Mouse (Mus musculus) liver, embryonic 15.5 days (tissue): ENCODE measurements around the gene Cklf. TPM values are rescaled to one million over a fixed set of nuclear protein-coding genes. Genes with fewer than 3 reads are reported as not detected.
"Not testable (repeated sequence)": the region's sequence is repeated elsewhere in the genome, so short reads cannot be mapped to it uniquely, and the experiment has no call there.

Experiments
- ATAC-seq: fragments of 200-750 bp; cut with Nextera tagmentation; 2 replicates; pipeline ENCODE4 v1.8.0; 2017; ENCODE audit warnings: moderate number of reproducible peaks, mild to moderate bottlenecking, moderate library complexity; ENCODE audit not compliant: insufficient read depth
- H3K27ac ChIP-seq: fragments of 300-500 bp; sonication (generic); replicated peaks from 2 replicates; pipeline ENCODE4 v1.5.1; 2015; ENCODE audit warnings: mild to moderate bottlenecking, inconsistent platforms
- H3K27me3 ChIP-seq: fragments of 300-500 bp; sonication (generic); 2 replicates; pipeline ENCODE4 v1.6.1; 2015; ENCODE audit warnings: mild to moderate bottlenecking, inconsistent platforms
- H3K36me3 ChIP-seq: fragments of 300-500 bp; sonication (generic); replicated peaks from 2 replicates; pipeline ENCODE4 v1.6.1; 2015; ENCODE audit warnings: moderate library complexity, mild to moderate bottlenecking, inconsistent platforms
- H3K4me1 ChIP-seq: fragments of 300-500 bp; sonication (generic); replicated peaks from 2 replicates; pipeline ENCODE4 v1.6.1; 2015; ENCODE audit warnings: inconsistent platforms
- H3K4me2 ChIP-seq: fragments of 300-500 bp; sonication (generic); 2 replicates; pipeline ENCODE4 v1.6.1; 2015; ENCODE audit warnings: moderate library complexity, mild to moderate bottlenecking, inconsistent platforms
- H3K4me3 ChIP-seq: fragments of 300-500 bp; sonication (generic); replicated peaks from 2 replicates; pipeline ENCODE4 v1.5.1; 2015; ENCODE audit warnings: mild to moderate bottlenecking, inconsistent platforms
- H3K9ac ChIP-seq: fragments of 300-500 bp; sonication (generic); 2 replicates; pipeline ENCODE4 v1.6.1; 2015; ENCODE audit warnings: moderate library complexity, mild to moderate bottlenecking, inconsistent platforms
- H3K9me3 ChIP-seq: fragments of 300-500 bp; sonication (generic); replicated peaks from 2 replicates; pipeline ENCODE4 v1.6.1; 2016; ENCODE audit warnings: inconsistent platforms
- WGBS: fragments of 180-500 bp; shearing (Covaris S2); methylation state at CpG from one replicate; pipeline ENCODE4 v1.1.7; 2015; ENCODE audit warnings: mixed read lengths; ENCODE audit not compliant: insufficient replicate concordance; 5-methylcytosine and 5-hydroxymethylcytosine counted together
- polyA plus RNA-seq: library from polyadenylated mRNA; unstranded; fragments of >200 nt; fragmentation: Nextera tagmentation; extraction: Ambion mirVana; gene quantifications from 2 replicates; pipeline ENCODE4 v1.2.1, GENCODE M21; 2015

Gene Cklf
- polyA plus RNA-seq, 1 experiment from 2014 or later: 17.7 TPM

DNA sequence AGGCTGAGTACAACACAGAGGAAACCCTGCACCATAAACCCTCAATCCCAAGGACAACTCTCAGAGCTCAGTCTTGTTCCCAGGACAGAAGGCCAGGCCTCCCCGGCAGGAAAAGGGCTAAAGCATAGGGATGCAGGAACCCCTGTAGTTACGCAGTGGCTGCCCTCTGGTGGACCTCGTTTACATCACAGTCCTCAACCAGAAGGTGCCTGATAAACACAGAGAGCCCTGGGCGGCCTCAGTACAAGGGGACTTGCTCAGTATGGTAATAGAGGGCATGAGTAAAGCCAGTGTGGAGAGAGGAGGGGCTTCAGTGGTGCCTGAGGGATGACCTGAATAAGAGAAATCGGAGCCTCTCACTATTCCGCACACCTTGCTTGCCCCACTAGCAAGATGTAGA, 16.1 kb upstream of the Cklf start:
- Histone ChIP-seq H3K4me3 (no peak overlapping the region), H3K9me3 (no peaks in the 10 kb centered on the region), H3K4me1 (peaks cover 18% of the 10 kb centered on the region), H3K9ac (no peak overlapping the region), H3K36me3 (peaks cover 14% of the 10 kb centered on the region), H3K27me3 (no peaks in the 10 kb centered on the region), H3K4me2 (no peak overlapping the region), H3K27ac (no peak overlapping the region)
- 54% methylated on average over 6 of the region's 6 CpGs for WGBS
- ATAC-seq: no peak

DNA sequence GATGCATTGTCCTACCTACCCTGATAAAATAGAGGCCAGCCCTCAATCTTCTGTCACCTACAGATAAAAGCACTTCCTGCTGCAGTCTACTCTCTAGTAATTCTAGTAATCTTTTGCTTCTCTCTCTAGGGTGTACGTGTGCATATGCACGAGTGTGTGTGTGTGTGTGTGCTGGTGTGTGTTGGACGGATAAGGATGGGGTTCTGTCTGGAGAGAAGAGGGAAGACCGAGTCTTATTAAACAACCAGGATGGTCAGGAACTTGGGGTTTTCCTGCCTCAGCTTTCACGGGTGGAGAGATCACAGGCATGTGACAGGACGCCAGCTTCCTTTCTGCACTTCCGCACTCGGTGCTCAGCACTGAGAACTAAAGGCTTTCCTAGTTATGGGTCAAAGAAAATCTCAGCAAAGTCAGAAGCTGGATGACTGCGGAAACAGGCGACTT, 11.2 kb upstream of the Cklf start:
- H3K4me3 ChIP-seq: no peak overlapping the region
- H3K9me3 ChIP-seq: no peaks in the 10 kb centered on the region
- no peaks in the 10 kb centered on the region for H3K36me3 ChIP-seq
- peak overlapping the region; percentile 29 for H3K4me2 ChIP-seq
- H3K27ac ChIP-seq: no peak overlapping the region; the same call in 1 of the 2 replicates
- ATAC-seq: peak; percentile 70
- 20% methylated on average over 10 of the region's 10 CpGs for WGBS
- H3K4me1 ChIP-seq: peaks cover 25% of the 10 kb centered on the region
- no peaks in the 10 kb centered on the region for H3K27me3 ChIP-seq
- no peak overlapping the region for H3K9ac ChIP-seq

DNA sequence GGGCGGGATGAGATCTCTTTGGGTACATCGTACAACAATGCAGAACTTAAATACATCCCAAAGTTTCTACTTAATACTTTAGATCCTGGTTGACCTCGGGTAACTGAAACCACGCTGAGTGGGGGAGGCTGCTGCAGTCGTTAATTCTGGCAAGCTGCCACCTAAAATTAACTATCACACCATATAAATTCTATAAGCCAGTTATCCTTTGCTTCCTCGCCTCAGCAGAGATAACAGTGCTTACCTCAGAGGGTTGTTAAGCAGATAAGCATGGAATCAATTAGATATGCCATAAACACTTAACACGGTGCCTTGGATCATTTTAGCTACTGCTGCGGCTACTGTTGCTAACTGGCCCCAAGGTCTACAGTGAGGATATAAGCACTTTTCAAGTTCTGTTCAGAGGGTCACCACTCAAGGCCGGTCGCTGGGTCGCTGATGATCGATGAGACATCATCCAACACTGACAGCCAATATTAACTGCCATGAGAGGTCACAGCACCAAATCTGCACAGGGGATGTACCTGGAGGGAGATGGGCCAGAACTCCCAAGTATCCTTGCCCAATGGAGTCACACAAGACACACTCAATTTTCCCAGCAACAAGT, 8.5 kb upstream of the Cklf start:
- Histone ChIP-seq H3K4me3 (no peak overlapping the region), H3K4me2 (no peak overlapping the region), H3K4me1 (peaks cover 31% of the 10 kb centered on the region), H3K9ac (no peak overlapping the region), H3K9me3 (no peaks in the 10 kb centered on the region), H3K27ac (no peak overlapping the region), H3K27me3 (no peaks in the 10 kb centered on the region), H3K36me3 (no peaks in the 10 kb centered on the region)
- no peak for ATAC-seq
- WGBS: 54% methylated on average over 12 of the region's 12 CpGs

DNA sequence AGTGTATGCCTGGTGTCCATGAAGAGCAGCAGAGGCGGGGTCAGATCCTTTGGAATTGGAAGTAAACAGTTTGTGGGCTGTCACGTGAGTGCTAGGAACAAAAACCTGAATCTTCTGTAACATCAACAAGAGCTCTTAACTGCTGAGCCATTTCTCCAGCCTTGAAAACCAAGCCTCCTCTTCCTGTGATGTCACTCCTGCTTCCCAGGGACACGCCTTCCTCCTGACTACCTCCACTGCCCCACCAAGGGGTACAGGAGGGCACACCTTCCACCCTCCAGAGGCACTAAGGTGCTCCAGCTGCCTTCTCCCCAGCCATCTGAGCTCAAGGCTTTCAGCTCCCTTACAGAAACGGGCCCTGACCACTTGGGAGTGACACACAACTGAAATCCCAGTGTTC, 4.0 kb upstream of the Cklf start:
- no peak overlapping the region for H3K9ac ChIP-seq
- H3K27ac ChIP-seq: peak overlapping the region; percentile 39; the same call in 1 of the 2 replicates
- 60% methylated on average over 4 of the region's 4 CpGs for WGBS

DNA sequence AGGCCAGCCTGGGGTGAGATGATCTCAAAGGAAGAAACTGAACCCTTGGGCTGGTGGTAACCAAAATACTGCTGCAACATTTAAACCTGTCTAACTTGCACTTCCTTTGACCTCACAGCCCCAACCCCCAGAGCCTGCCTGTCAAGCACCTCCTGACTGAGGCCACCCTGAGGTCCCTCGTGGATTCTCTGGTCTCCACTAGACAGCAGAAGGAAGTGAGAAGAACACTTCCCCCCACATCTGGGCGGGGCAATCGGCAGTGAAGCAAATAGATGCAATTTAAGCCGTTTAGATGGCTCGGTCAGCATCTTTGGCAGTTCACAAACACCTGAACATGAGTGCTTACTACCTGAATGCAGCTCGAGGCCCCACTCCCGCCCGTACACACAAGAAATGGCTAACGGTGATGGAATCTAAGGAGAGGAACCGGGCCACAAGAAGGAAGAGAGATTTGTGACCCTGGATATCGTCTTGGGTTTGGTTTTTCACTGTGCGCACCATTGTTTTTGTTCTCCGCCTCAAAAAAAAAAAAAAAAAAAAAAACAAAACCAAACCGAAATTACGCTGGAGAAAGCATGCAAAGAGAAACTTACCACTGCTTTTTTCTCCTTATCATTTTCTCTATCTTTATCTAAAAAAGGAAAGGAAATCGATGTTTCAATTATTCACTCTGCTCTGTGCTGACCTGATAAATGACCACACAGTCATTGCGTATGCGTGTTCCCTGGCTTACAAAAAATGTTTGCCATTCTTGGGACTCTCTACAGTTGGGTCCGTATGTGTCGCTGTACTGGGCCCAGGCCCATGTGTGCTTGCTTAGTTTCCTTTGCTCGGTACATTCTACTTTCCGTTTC, 3.4 kb upstream of the Cklf start:
- WGBS: 29% methylated on average over 22 of the region's 22 CpGs
- Histone ChIP-seq H3K4me2 (peak overlapping the region; percentile 93), H3K4me1 (peaks cover 50% of the 10 kb centered on the region), H3K36me3 (no peaks in the 10 kb centered on the region), H3K9ac (peak overlapping the region; percentile 84), H3K4me3 (peak overlapping the region; percentile 89), H3K27ac (peak overlapping the region; percentile 72), H3K9me3 (no peaks in the 10 kb centered on the region), H3K27me3 (no peaks in the 10 kb centered on the region)
- no peak for ATAC-seq

More for the DNA sequence above, 4.0 kb upstream of the Cklf start:
- Histone ChIP-seq H3K9me3 (no peaks in the 10 kb centered on the region), H3K4me1 (peaks cover 51% of the 10 kb centered on the region), H3K27me3 (no peaks in the 10 kb centered on the region), H3K4me3 (no peak overlapping the region), H3K36me3 (no peaks in the 10 kb centered on the region), H3K4me2 (0 out of 2 replicates have a peak overlapping the region, but pooled peaks have one; percentile 93)
- ATAC-seq: no peak

DNA sequence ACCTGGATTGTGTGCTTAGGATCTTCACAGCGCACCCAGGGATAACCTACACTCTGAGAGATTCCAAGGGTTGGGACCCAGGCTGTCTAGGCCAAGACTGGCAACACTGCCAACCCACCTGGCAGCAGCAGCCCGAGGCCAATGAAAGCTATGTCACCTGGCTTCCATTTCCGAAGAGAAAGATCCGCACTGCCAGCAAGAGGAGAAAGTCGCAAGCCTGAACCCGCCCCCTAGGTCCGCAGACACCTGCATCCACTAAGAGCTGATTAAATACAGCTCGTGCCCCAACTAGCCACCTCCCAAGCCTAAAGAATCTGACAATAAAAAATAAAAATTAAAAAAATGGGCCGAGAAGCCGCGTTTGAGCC, 2.8 kb upstream of the Cklf start:
- Histone ChIP-seq H3K27me3 (no peaks in the 10 kb centered on the region), H3K36me3 (no peaks in the 10 kb centered on the region), H3K4me2 (peak overlapping the region; percentile 93), H3K27ac (peak overlapping the region; percentile 72), H3K9me3 (no peaks in the 10 kb centered on the region), H3K4me1 (peaks cover 45% of the 10 kb centered on the region), H3K9ac (peak overlapping the region; percentile 84), H3K4me3 (peak overlapping the region; percentile 89)
- 0 out of 2 replicates have a peak, but pooled peaks have one; percentile 29 for ATAC-seq
- WGBS: 2% methylated on average over 11 of the region's 11 CpGs

DNA sequence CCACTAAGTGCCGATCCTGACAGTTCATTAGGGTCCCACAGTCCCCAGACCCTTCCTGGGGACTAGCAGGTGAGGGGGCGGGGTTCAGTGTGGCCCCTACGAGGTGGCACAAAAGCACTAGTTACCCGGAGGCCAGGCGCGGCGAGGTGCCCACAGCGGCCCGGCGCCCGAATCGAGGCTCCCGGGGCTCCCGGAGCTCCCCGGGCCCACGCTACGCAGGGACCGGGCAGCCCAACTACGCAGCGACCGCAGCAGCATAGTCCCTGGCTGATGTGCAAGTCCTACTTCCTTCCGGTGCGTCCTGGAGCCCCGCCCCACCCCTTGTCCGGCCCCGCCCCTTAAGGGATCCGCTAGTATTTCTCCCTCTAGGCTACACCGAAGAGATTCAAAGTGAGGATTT, 2.4 kb upstream of the Cklf start, which contains the start of gene Tk2:
Gene Tk2 (minus strand): TSS at position 283 of the 400 bp plus-strand sequence.
- WGBS: under 1% methylated on average over 28 of the region's 28 CpGs
- H3K4me2 ChIP-seq: peak within 1 kb of the TSS; percentile 93

DNA sequence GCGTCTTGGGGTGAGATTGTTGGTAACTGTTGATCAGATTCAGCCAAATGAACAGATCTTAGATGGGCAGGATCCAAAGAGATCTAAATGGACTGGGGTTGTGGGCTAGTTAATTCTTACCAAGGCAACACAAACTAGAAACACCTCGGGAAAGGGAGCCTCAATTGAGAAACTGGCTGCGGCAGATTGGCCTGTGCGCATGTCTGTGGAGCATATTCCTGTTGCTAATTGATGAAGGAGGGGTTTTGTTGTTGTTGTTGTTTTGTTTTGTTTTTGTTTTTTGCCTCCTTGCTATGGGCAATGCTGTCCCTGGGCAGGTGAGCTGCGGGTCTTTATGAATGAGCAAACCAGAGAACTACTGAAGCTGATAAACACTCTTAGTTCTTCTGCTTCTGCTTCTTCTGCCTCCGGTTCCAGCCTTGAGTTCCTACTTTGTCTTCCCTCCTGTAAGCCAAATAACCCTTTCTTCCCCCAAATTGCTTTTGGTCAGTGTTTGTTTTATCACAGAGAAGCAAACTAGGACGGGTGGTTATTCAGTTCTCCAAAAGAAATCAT, 1.1 kb upstream of the Cklf start:
- Histone ChIP-seq H3K4me3 (no peak overlapping the region), H3K36me3 (no peaks in the 10 kb centered on the region), H3K9me3 (no peaks in the 10 kb centered on the region), H3K4me2 (no peak overlapping the region), H3K4me1 (peaks cover 45% of the 10 kb centered on the region), H3K27me3 (no peaks in the 10 kb centered on the region), H3K9ac (no peak overlapping the region), H3K27ac (no peak overlapping the region)
- WGBS: 64% methylated on average over 7 of the region's 7 CpGs
- ATAC-seq: no peak

More for the DNA sequence above, 2.4 kb upstream of the Cklf start, which contains the start of gene Tk2:
- Histone ChIP-seq H3K36me3 (no peaks in the 10 kb centered on the region), H3K4me3 (peak within 1 kb of the TSS; percentile 89), H3K9ac (peak within 1 kb of the TSS; percentile 84), H3K27ac (peak within 1 kb of the TSS; percentile 72), H3K9me3 (no peaks in the 10 kb centered on the region), H3K4me1 (peaks cover 45% of the 10 kb centered on the region), H3K27me3 (no peaks in the 10 kb centered on the region)
- ATAC-seq: peak; percentile 75

DNA sequence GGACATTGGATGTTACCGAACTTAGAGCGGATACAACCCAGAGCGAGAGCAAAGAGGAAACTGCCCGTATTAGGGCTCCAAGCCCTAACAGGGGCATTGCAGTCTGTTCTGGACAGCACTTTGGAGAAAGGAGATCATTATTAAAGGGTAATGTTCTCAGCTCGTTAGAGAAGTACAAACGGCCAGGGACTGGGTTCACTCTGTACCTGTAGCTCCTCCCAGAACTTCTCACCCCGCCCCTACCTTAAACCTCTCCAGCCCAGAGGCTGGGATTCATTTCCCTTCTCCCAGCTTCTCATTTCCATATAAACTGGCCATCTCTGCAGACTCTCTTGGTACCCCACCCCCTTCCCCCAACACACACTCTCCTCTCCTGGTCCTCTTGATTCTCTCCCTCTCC, 800 bp downstream of the Cklf start:
- ATAC-seq: no peak
- Histone ChIP-seq H3K9ac (peak overlapping the region; percentile 79), H3K27ac (peak overlapping the region; percentile 87), H3K4me3 (peak overlapping the region; percentile 79), H3K9me3 (no peaks in the 10 kb centered on the region), H3K4me1 (peaks cover 48% of the 10 kb centered on the region), H3K36me3 (no peaks in the 10 kb centered on the region), H3K4me2 (peak overlapping the region; percentile 91), H3K27me3 (no peaks in the 10 kb centered on the region)
- under 1% methylated on average over 7 of the region's 7 CpGs for WGBS

DNA sequence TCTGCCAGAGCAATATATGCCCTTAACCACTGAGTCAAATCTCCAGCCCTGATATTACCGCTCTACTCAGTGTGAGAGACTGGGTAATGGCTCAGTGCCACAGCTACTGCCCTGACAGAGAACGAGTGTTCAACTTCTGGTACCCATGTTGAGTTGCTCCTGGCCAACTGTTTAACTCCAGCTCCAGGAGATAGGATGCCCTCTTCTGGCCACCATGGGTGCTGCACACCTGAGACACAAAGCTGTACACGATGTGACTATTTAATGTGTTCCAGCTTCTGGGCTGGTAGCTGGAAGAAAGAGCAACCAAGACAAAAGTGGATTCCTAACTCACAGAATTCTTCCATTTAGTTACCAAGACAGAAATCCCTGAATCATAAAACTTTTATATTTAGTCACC, 2.4 kb downstream of the Cklf start:
- 59% methylated on average over 3 of the region's 3 CpGs for WGBS
- Histone ChIP-seq H3K27ac (no peak overlapping the region), H3K27me3 (no peaks in the 10 kb centered on the region), H3K36me3 (peaks cover 8% of the 10 kb centered on the region), H3K4me3 (no peak overlapping the region), H3K4me2 (no peak overlapping the region), H3K9me3 (no peaks in the 10 kb centered on the region), H3K9ac (no peak overlapping the region), H3K4me1 (peaks cover 33% of the 10 kb centered on the region)
- ATAC-seq: no peak

DNA sequence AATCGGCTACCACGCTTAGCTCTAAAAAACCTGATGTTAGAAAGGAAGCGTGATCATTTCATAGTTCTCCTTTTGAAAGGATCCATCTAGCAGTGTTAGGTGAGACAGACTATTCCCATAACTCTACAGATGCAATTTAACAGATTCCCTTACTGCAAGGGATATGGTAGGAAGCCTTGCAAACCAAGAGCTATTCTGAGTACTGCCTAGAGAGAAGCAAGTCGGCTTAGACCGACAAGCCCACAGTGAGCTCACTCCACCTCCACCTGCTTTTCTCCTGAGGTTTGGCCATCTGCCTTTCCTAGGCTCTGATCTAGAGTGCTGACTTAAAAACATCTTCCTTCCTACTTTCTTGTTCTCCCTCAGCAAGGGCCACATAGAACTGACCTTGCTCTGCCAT, 11.1 kb downstream of the Cklf start:
- H3K4me2 ChIP-seq, ATAC-seq, H3K4me3 ChIP-seq, H3K4me1 ChIP-seq, H3K9ac ChIP-seq, H3K27me3 ChIP-seq, H3K9me3 ChIP-seq, H3K27ac ChIP-seq: not testable (repeated sequence)
- peaks cover 35% of the 10 kb centered on the region for H3K36me3 ChIP-seq
- 79% methylated on average over 5 of the region's 5 CpGs for WGBS
